Mouse (Mus musculus) hindbrain, embryonic 11.5 days (tissue): ENCODE measurements at regions not wholly inside any gene's neighbourhood (a gene's known extent, or its start where the extent isn't known, plus 50 kb on each side); places are given as distances from the start of the nearest gene placed in this dataset. TPM values are rescaled to one million over a fixed set of nuclear protein-coding genes. Genes with fewer than 3 reads are reported as not detected.

Experiments used
- ATAC-seq: fragments of 200-750 bp; cut with Nextera tagmentation; 2 replicates; pipeline ENCODE4 v1.8.0; 2017; ENCODE audit warnings: mild to moderate bottlenecking, moderate TSS enrichment, moderate library complexity; ENCODE audit not compliant: low FRiP score
- DNase-seq: peaks from one replicate; pipeline ENCODE4 v3.0.0-alpha.2; 2015; ENCODE audit warnings: low spot score
- H3K27ac ChIP-seq: fragments of 300-500 bp; sonication (generic); 2 replicates; pipeline ENCODE4 v1.5.1; 2014; ENCODE audit warnings: mild to moderate bottlenecking, low read depth, low read length
- H3K27me3 ChIP-seq: fragments of 300-500 bp; sonication (generic); 2 replicates; pipeline ENCODE4 v1.6.1; 2014; ENCODE audit warnings: mild to moderate bottlenecking, low read length, moderate library complexity, mixed read lengths; ENCODE audit not compliant: control insufficient read depth, insufficient read depth
- H3K36me3 ChIP-seq: fragments of 300-500 bp; sonication (generic); 2 replicates; pipeline ENCODE4 v1.6.1; 2014; ENCODE audit warnings: mild to moderate bottlenecking, low read length, moderate library complexity, mixed read lengths; ENCODE audit not compliant: control insufficient read depth, insufficient read depth
- H3K4me1 ChIP-seq: fragments of 300-500 bp; sonication (generic); replicated peaks from 2 replicates; pipeline ENCODE4 v1.6.1; 2014; ENCODE audit warnings: low read length, mixed read lengths; ENCODE audit not compliant: control insufficient read depth, insufficient read depth
- H3K4me2 ChIP-seq: fragments of 300-500 bp; sonication (generic); replicated peaks from 2 replicates; pipeline ENCODE4 v1.6.1; 2014; ENCODE audit warnings: mild to moderate bottlenecking, low read depth, low read length
- H3K4me3 ChIP-seq: fragments of 300-500 bp; sonication (generic); 2 replicates; pipeline ENCODE4 v1.5.1; 2014; ENCODE audit warnings: low read depth, low read length
- H3K9ac ChIP-seq: fragments of 300-500 bp; sonication (generic); 2 replicates; pipeline ENCODE4 v1.6.1; 2014; ENCODE audit warnings: low read depth, low read length
- H3K9me3 ChIP-seq: fragments of 300-500 bp; sonication (generic); 2 replicates; pipeline ENCODE4 v1.6.1; 2016; ENCODE audit warnings: low read length; ENCODE audit not compliant: control insufficient read depth
- WGBS: fragments of 180-500 bp; shearing (Covaris S2); extraction: QIAGEN DNeasy Blood & Tissue Kit; methylation state at CpG from one replicate; pipeline ENCODE4 v1.1.7; 2014; 5-methylcytosine and 5-hydroxymethylcytosine counted together
- microRNA counts: library from miRNA; unstranded; fragments of <30 nt; microRNA quantifications from one replicate; lab custom pipeline; 2015

DNA sequence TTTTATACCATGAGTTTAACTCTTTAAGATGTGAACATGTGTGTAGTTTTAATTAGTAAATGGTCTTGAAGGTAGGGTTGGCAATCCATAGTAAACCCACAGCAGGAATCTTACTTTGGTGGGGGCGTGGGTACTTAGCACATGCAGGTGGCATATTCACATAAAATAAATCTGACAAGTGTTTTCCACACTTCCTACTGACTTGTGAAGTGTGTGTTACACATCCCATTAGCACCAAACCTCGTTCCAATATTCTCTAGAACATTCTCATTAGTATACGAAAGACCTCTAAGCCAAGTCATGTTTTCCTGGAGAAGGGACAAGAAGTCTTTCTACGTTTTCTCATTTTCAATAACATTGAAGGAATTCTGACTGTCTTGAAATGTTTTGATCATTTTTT, 529.7 kb downstream of the Tecrl start:
- no peak for DNase-seq
- no peaks in the 10 kb centered on the region for H3K27me3 ChIP-seq
- H3K4me3 ChIP-seq: no peak overlapping the region
- no peaks in the 10 kb centered on the region for H3K4me1 ChIP-seq
- H3K9ac ChIP-seq: no peak overlapping the region
- H3K36me3 ChIP-seq: no peaks in the 10 kb centered on the region
- ATAC-seq: no peak
- H3K4me2 ChIP-seq: no peak overlapping the region
- no peaks in the 10 kb centered on the region for H3K9me3 ChIP-seq
- 88% methylated on average over 4 of the region's 4 CpGs for WGBS
- H3K27ac ChIP-seq: no peak overlapping the region

- no peak overlapping the region for H3K4me3 ChIP-seq
- no peaks in the 10 kb centered on the region for H3K4me1 ChIP-seq
- no peak for DNase-seq
- 94% methylated on average over 1 of the region's 1 CpGs for WGBS
- H3K27me3 ChIP-seq: no peaks in the 10 kb centered on the region
- H3K9me3 ChIP-seq: no peaks in the 10 kb centered on the region
- no peak overlapping the region for H3K27ac ChIP-seq
- H3K4me2 ChIP-seq: no peak overlapping the region
- ATAC-seq: peak; percentile 27; the same call in 1 of the 2 replicates
- no peak overlapping the region for H3K9ac ChIP-seq
- H3K36me3 ChIP-seq: no peaks in the 10 kb centered on the region
Measured at GRCm38 (mm10) chr5:82793197-82793596, 561.8 kb downstream of the Tecrl start.

MicroRNAs encoded in the stretch of these regions (microRNA counts, 519-probe panel; counts per million panel counts)
- not detected for microRNA mmu-miR-1187 (lab: Ali Mortazavi, UCI)
